Mouse (Mus musculus) lung, postnatal 4 days (tissue): ENCODE measurements around the gene Olfr589.
"Not testable (repeated sequence)": the region's sequence is repeated elsewhere in the genome, so short reads cannot be mapped to it uniquely, and the experiment has no call there.

Source experiments
- DNase-seq, 2 experiments: peaks; one replicate each; pipeline ENCODE4 v3.0.0; 2021

Olfr589 gene

GRCm38 (mm10) chr7:103156256-103156655 lies at the start of gene Olfr589:
Gene Olfr589 (minus strand): TSS chr7:103156356.
- DNase-seq: no peak

- not testable (repeated sequence) for DNase-seq
Measured at GRCm38 (mm10) chr7:103184503-103184902, 28.3 kb upstream of the Olfr589 start, which contains the start of gene Olfr592. Gene Olfr592 (plus strand): TSS chr7:103184803.

GRCm38 (mm10) chr7:103178240-103178639 lies 22.1 kb upstream of the Olfr589 start, which contains the start of gene Olfr591:
Gene Olfr591 (minus strand): TSS chr7:103178340.
- DNase-seq: no peak

DNA sequence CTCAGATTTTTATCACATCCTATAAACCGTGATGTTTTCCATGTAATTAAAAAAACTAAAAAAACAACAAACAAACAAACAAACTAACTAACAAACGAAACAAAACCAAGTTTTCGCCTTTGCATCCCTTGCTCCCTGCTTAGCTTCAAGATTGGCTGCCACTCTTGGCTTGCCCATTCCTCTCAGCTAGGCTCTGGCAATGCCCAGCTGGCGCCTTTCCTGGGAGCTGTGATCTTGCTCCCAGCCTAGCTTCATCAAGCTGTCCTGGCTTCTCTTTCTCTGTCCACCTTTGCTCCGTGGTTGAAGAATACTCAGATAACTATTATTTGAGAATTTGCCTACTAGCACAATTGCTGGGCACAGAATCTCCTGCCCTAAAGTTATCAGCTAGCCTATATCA lies 13.5 kb upstream of the Olfr589 start:
- no peak for DNase-seq

GRCm38 (mm10) chr7:103140579-103140978 lies 15.6 kb downstream of the Olfr589 start, which contains the start of gene Olfr588-ps1:
Gene Olfr588-ps1 (plus strand): TSS chr7:103140879.
- DNase-seq: no peak

DNA sequence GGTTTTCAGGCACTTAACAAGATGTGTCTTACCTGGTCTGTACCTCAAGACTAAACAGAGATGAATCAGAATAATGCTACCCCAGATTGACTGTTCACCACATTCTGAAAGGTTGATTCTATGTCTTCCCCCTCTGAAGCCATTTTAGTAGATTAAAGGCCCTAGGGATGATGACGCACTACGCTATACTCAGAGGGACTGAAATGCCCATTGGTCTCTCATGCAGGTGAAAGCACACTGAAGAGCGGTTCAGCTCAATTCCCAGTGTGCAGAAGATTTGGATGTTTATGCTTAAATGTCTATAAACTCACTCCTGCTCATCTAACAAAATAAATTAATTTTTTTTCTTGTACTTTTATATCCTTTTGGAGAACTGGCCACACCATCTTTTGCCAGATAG lies 30.6 kb downstream of the Olfr589 start, which contains the start of gene Olfr586:
TSS of gene Olfr586 (minus strand) at position 101 of the 400 bp plus-strand sequence.
- no peak for DNase-seq

DNA sequence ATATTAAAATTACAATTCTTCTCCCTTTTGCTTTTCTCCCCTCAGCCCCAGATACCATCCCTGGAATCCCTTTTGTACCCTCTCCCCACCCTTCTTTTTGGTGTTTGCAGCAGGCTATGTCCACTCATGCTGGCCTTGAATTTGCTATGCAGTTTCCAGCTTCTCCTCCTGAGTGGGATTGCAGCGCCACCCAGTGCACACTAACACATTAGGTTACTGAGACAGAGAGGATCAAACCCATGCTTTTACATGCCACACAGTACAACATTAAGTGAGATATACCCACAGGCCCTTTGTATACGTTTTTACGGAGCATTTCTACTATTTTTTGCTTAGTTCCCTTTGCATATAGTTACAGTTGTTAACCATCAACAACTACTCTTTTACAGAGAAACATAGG lies 36.8 kb downstream of the Olfr589 start:
- no peak for DNase-seq
